Mouse (Mus musculus): ENCODE results near the gene Arf1. TPM values are rescaled to one million over a fixed set of nuclear protein-coding genes. Genes with fewer than 3 reads are reported as not detected.
A peak's percentile ranks its signal among the peaks of the same experiment; 100 is the strongest.

Gene Arf1
- polyA plus RNA-seq, 1 experiment from 2014 or later, result 605 TPM

- peaks cover 9% of the 10 kb centered on the region; the same call in 1 of the 2 replicates for H3K4me1 ChIP-seq (replicated peaks; ENCODE audit: control insufficient read depth, insufficient read depth, low read length)
- no peak for ATAC-seq
These were observed 26.7 kb downstream of the Arf1 start for GRCm38 (mm10) chr11:59201216-59202002.

GRCm38 (mm10) chr11:59196230-59196629 lies 31.8 kb downstream of the Arf1 start:
- no peak overlapping the region for H3K9ac ChIP-seq (ENCODE audit: low read depth, low read length)
- peaks cover 7% of the 10 kb centered on the region; the same call in 1 of the 2 replicates for H3K36me3 ChIP-seq (ENCODE audit: control insufficient read depth, insufficient read depth)
- ATAC-seq, result no peak
- H3K4me1 ChIP-seq (replicated peaks; ENCODE audit: control insufficient read depth, insufficient read depth, low read length), result peaks cover under 1% of the 10 kb centered on the region; the same call in 1 of the 2 replicates
- H3K4me3 ChIP-seq (ENCODE audit: low read depth, low read length), result no peak overlapping the region
- no peaks in the 10 kb centered on the region for H3K9me3 ChIP-seq (ENCODE audit: control insufficient read depth)
- H3K27me3 ChIP-seq (replicated peaks; ENCODE audit: control insufficient read depth, insufficient read depth, low read length), result no peaks in the 10 kb centered on the region
- no peak overlapping the region for H3K4me2 ChIP-seq (replicated peaks; ENCODE audit: low read depth)
- TF ChIP-seq CTCF (IDR thresholded peaks at IDR 0.05; ENCODE audit: low read depth), result no peak
- H3K27ac ChIP-seq (ENCODE audit: low read depth, low read length), result no peak overlapping the region

More at GRCm38 (mm10) chr11:59201216-59202002, 26.7 kb downstream of the Arf1 start:
- Histone ChIP-seq H3K36me3 (ENCODE audit: control insufficient read depth, insufficient read depth) (peaks cover 21% of the 10 kb centered on the region), H3K9me3 (ENCODE audit: control insufficient read depth) (no peaks in the 10 kb centered on the region), H3K27ac (ENCODE audit: low read depth, low read length) (peak overlapping the region; percentile 64), H3K4me2 (replicated peaks; ENCODE audit: low read depth) (peak overlapping the region; percentile 87), H3K4me3 (ENCODE audit: low read depth, low read length) (peak overlapping the region; percentile 92), H3K9ac (ENCODE audit: low read depth, low read length) (peak overlapping the region; percentile 81), H3K27me3 (replicated peaks; ENCODE audit: control insufficient read depth, insufficient read depth, low read length) (no peaks in the 10 kb centered on the region)
- WGBS, result 25% methylated on average over 16 of the region's 16 CpGs
- TF ChIP-seq CTCF (IDR thresholded peaks at IDR 0.05; ENCODE audit: low read depth), result no peak

- no peak for TF ChIP-seq CTCF (IDR thresholded peaks at IDR 0.05; ENCODE audit: low read depth)
These were observed 36.0 kb downstream of the Arf1 start, which contains the start of gene Guk1 for GRCm38 (mm10) chr11:59192059-59192386. TSS of gene Guk1 (minus strand) at chr11:59192212.

GRCm38 (mm10) chr11:59191231-59192058 lies 36.6 kb downstream of the Arf1 start:
- peak overlapping the region; percentile 58 for H3K4me3 ChIP-seq (ENCODE audit: low read depth, low read length)
- peak; percentile 29 for TF ChIP-seq CTCF (IDR thresholded peaks at IDR 0.05; ENCODE audit: low read depth)
- no peaks in the 10 kb centered on the region for H3K27me3 ChIP-seq (replicated peaks; ENCODE audit: control insufficient read depth, insufficient read depth, low read length)
- H3K36me3 ChIP-seq (ENCODE audit: control insufficient read depth, insufficient read depth), result peaks cover 2% of the 10 kb centered on the region; the same call in 1 of the 2 replicates
- H3K27ac ChIP-seq (ENCODE audit: low read depth, low read length), result peak overlapping the region; percentile 73
- H3K4me2 ChIP-seq (replicated peaks; ENCODE audit: low read depth), result peak overlapping the region; percentile 79
- ATAC-seq, result peak; percentile 94
- H3K4me1 ChIP-seq (replicated peaks; ENCODE audit: control insufficient read depth, insufficient read depth, low read length), result 0 out of 2 replicates have a peak, but pooled peaks cover 3% of the 10 kb centered on the region
- no peaks in the 10 kb centered on the region for H3K9me3 ChIP-seq (ENCODE audit: control insufficient read depth)
- WGBS, result under 1% methylated on average over 59 of the region's 59 CpGs
- H3K9ac ChIP-seq (ENCODE audit: low read depth, low read length), result peak overlapping the region; percentile 51

More at GRCm38 (mm10) chr11:59192059-59192386, 36.0 kb downstream of the Arf1 start, which contains the start of gene Guk1:
- no peak for ATAC-seq
- no peaks in the 10 kb centered on the region for H3K27me3 ChIP-seq (replicated peaks; ENCODE audit: control insufficient read depth, insufficient read depth, low read length)
- peak within 1 kb of the TSS; percentile 58 for H3K4me3 ChIP-seq (ENCODE audit: low read depth, low read length)
- H3K9me3 ChIP-seq (ENCODE audit: control insufficient read depth), result no peaks in the 10 kb centered on the region
- peak within 1 kb of the TSS; percentile 79 for H3K4me2 ChIP-seq (replicated peaks; ENCODE audit: low read depth)
- peak within 1 kb of the TSS; percentile 51 for H3K9ac ChIP-seq (ENCODE audit: low read depth, low read length)
- 0 out of 2 replicates have a peak, but pooled peaks cover 3% of the 10 kb centered on the region for H3K4me1 ChIP-seq (replicated peaks; ENCODE audit: control insufficient read depth, insufficient read depth, low read length)
- H3K27ac ChIP-seq (ENCODE audit: low read depth, low read length), result peak within 1 kb of the TSS; percentile 73
- 4% methylated on average over 16 of the region's 16 CpGs for WGBS
- H3K36me3 ChIP-seq (ENCODE audit: control insufficient read depth, insufficient read depth), result no peaks in the 10 kb centered on the region; the same call in 1 of the 2 replicates

- Histone ChIP-seq H3K27ac (ENCODE audit: low read depth, low read length) (no peak overlapping the region; the same call in 1 of the 2 replicates), H3K27me3 (replicated peaks; ENCODE audit: control insufficient read depth, insufficient read depth, low read length) (no peaks in the 10 kb centered on the region), H3K4me3 (ENCODE audit: low read depth, low read length) (no peak overlapping the region), H3K4me2 (replicated peaks; ENCODE audit: low read depth) (no peak overlapping the region), H3K4me1 (replicated peaks; ENCODE audit: control insufficient read depth, insufficient read depth, low read length) (peaks cover 10% of the 10 kb centered on the region; the same call in 1 of the 2 replicates), H3K9me3 (ENCODE audit: control insufficient read depth) (no peaks in the 10 kb centered on the region), H3K9ac (ENCODE audit: low read depth, low read length) (no peak overlapping the region), H3K36me3 (ENCODE audit: control insufficient read depth, insufficient read depth) (peaks cover 29% of the 10 kb centered on the region)
- peak; percentile 29; the same call in 1 of the 2 replicates for ATAC-seq
- no peak for TF ChIP-seq CTCF (IDR thresholded peaks at IDR 0.05; ENCODE audit: low read depth)
- whole genome bisulfite sequencing, result 28% methylated on average over 6 of the region's 6 CpGs
These were observed 40.4 kb downstream of the Arf1 start for GRCm38 (mm10) chr11:59187706-59188105.

GRCm38 (mm10) chr11:59185490-59185889 lies 42.6 kb downstream of the Arf1 start:
- Histone ChIP-seq H3K9ac (ENCODE audit: low read depth, low read length) (no peak overlapping the region), H3K27ac (ENCODE audit: low read depth, low read length) (no peak overlapping the region), H3K4me2 (replicated peaks; ENCODE audit: low read depth) (no peak overlapping the region), H3K9me3 (ENCODE audit: control insufficient read depth) (no peaks in the 10 kb centered on the region), H3K4me3 (ENCODE audit: low read depth, low read length) (no peak overlapping the region), H3K4me1 (replicated peaks; ENCODE audit: control insufficient read depth, insufficient read depth, low read length) (peaks cover 7% of the 10 kb centered on the region; the same call in 1 of the 2 replicates), H3K36me3 (ENCODE audit: control insufficient read depth, insufficient read depth) (peaks cover 31% of the 10 kb centered on the region), H3K27me3 (replicated peaks; ENCODE audit: control insufficient read depth, insufficient read depth, low read length) (no peaks in the 10 kb centered on the region)
- no peak for TF ChIP-seq CTCF (IDR thresholded peaks at IDR 0.05; ENCODE audit: low read depth)
- ATAC-seq, result no peak
- WGBS, result 90% methylated on average over 5 of the region's 5 CpGs

Data from intestine, postnatal 0 days (tissue).